Mouse (Mus musculus) stomach, postnatal 0 days (tissue): ENCODE measurements at regions not wholly inside any gene's neighbourhood (a gene's known extent, or its start where the extent isn't known, plus 50 kb on each side); places are given as distances from the start of the nearest gene placed in this dataset.

ENCODE experiments used
- ATAC-seq: fragments of 200-750 bp; cut with Nextera tagmentation; 2 replicates; pipeline ENCODE4 v1.8.0; 2017; ENCODE audit not compliant: low FRiP score, low TSS enrichment
- DNase-seq: peaks from one replicate; pipeline ENCODE4 v3.0.0-alpha.2; 2016; ENCODE audit warnings: low spot score
- H3K27ac ChIP-seq: fragments of 300-500 bp; sonication (generic); replicated peaks from 2 replicates; pipeline ENCODE4 v1.5.1; 2014; ENCODE audit warnings: mild to moderate bottlenecking, control low read depth
- H3K27me3 ChIP-seq: fragments of 300-500 bp; sonication (generic); 2 replicates; pipeline ENCODE4 v1.6.1; 2014; ENCODE audit warnings: low read length; ENCODE audit not compliant: control insufficient read depth, insufficient read depth
- H3K36me3 ChIP-seq: fragments of 300-500 bp; sonication (generic); 2 replicates; pipeline ENCODE4 v1.6.1; 2014; ENCODE audit warnings: low read length, mixed read lengths; ENCODE audit not compliant: control insufficient read depth, insufficient read depth
- H3K4me1 ChIP-seq: fragments of 300-500 bp; sonication (generic); replicated peaks from 2 replicates; pipeline ENCODE4 v1.6.1; 2014; ENCODE audit warnings: antibody characterized with exemption; ENCODE audit not compliant: control insufficient read depth, insufficient read depth
- H3K4me2 ChIP-seq: fragments of 300-500 bp; sonication (generic); replicated peaks from 2 replicates; pipeline ENCODE4 v1.6.1; 2014; ENCODE audit warnings: low read depth, mild to moderate bottlenecking, control low read depth, moderate library complexity
- H3K4me3 ChIP-seq: fragments of 300-500 bp; sonication (generic); 2 replicates; pipeline ENCODE4 v1.5.1; 2014; ENCODE audit warnings: low read depth, low read length, control low read depth
- H3K9ac ChIP-seq: fragments of 300-500 bp; sonication (generic); 2 replicates; pipeline ENCODE4 v1.6.1; 2014; ENCODE audit warnings: mild to moderate bottlenecking, low read length, control low read depth, mixed read lengths
- H3K9me3 ChIP-seq: fragments of 300-500 bp; sonication (generic); 2 replicates; pipeline ENCODE4 v1.6.1; 2016; ENCODE audit warnings: low read length; ENCODE audit not compliant: control insufficient read depth
- CTCF ChIP-seq: IDR thresholded peaks from 2 replicates; pipeline ENCODE4 v1.5.1; 2016; ENCODE audit warnings: antibody characterized with exemption, low read depth, mild to moderate bottlenecking, moderate library complexity
- EP300 ChIP-seq: optimal IDR thresholded peaks from 2 replicates; pipeline ENCODE3; 2016; ENCODE audit warnings: antibody characterized with exemption
- WGBS: fragments of 180-500 bp; shearing (Covaris S2); extraction: QIAGEN DNeasy Blood & Tissue Kit; methylation state at CpG from one replicate; pipeline ENCODE4 v1.1.7; 2014; 5-methylcytosine and 5-hydroxymethylcytosine counted together

DNA sequence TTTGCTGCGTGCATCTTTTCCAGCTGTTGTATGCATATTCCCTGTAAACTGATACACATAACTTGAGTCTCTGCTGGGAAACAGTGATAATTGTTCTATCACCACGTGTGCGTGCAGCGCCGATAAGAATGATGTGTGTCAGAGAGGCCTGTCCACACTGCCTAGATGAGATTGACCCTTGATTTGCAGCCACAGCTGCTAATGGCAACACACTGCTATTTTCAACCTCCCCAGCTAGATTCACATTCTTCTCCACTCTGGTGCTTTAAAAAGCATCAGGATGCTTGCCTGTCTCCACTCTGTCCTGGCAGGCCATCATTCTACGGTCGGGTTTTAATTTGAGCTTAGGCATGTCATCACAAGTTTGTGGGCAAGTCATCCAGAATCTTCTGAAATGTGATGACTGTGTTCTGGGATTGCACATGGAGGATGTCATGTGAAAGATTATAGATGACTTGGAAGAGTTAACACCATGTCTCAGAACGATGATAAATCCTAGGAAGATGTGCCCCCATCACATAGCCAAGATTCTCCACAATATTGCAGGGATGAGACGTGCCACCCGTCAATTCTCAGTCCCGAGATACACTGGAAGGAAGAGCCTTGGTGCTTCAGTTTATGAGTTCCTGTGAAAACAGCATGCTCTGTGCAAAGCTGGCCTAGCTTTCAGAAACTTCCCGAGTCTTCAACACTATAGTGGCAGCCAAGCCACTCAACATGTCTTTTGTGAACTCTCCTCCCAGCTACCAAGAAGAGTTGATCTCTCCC lies 123.6 kb upstream of the Nrip1 start:
- WGBS = 83% methylated on average over 12 of the region's 12 CpGs
- H3K9me3 ChIP-seq = no peaks in the 10 kb centered on the region
- DNase-seq (no peak), ATAC-seq (no peak)
- TF ChIP-seq CTCF (no peak), EP300 (no peak)
- H3K9ac ChIP-seq = no peak overlapping the region
- H3K27ac ChIP-seq = no peak overlapping the region
- H3K4me1 ChIP-seq = no peaks in the 10 kb centered on the region
- no peaks in the 10 kb centered on the region for H3K27me3 ChIP-seq
- H3K36me3 ChIP-seq = no peaks in the 10 kb centered on the region
- H3K4me3 ChIP-seq = no peak overlapping the region
- no peak overlapping the region for H3K4me2 ChIP-seq

DNA sequence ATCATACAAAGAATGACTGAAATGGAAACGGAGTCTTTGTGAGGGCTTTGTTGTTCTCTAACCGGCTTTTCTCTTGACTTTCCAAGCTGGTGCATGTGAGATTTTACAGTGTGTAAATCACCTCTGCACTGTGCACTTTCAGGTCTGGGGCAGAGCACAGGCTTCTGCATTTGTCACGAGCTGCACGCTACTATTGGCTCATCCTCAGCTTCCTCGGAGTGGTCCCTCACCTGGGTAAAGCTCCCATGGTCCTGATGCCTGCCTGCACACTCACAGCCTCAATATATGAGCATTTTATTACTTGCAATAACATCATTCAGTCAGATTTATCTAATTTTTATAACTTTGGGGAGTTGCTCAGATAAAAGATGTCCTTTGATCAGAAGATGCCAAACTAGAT lies 109.8 kb upstream of the Nrip1 start:
- ATAC-seq = no peak
- 79% methylated on average over 5 of the region's 5 CpGs for WGBS
- Histone ChIP-seq H3K36me3 (no peaks in the 10 kb centered on the region), H3K4me3 (no peak overlapping the region), H3K9ac (no peak overlapping the region), H3K9me3 (no peaks in the 10 kb centered on the region), H3K27me3 (no peaks in the 10 kb centered on the region), H3K4me1 (no peaks in the 10 kb centered on the region), H3K27ac (no peak overlapping the region), H3K4me2 (no peak overlapping the region)
- no peak for DNase-seq
- TF ChIP-seq CTCF (no peak), EP300 (no peak)

DNA sequence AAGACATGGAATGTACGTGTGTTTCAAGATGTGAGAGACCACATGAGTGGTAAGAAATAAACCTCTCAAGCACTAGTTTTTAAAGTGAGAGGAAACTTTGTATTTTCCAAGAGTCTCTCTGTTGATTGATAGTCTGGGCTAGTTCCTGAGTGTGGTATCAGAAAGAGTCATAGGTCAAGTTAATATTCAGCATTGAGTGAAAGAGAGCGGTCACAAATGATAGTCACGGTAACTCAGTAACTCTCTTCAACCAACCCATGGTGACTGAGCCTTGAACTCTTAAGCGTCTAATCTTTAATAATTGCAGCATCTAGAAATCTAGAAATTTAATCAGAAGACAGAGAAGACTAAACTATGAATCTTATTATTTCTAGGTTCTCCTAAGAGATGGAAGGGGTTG lies 108.3 kb upstream of the Nrip1 start:
- 80% methylated on average over 4 of the region's 4 CpGs for WGBS
- Histone ChIP-seq H3K4me3 (no peak overlapping the region), H3K27ac (no peak overlapping the region), H3K9me3 (no peaks in the 10 kb centered on the region), H3K36me3 (no peaks in the 10 kb centered on the region), H3K4me2 (no peak overlapping the region), H3K4me1 (no peaks in the 10 kb centered on the region), H3K9ac (no peak overlapping the region), H3K27me3 (no peaks in the 10 kb centered on the region)
- ATAC-seq (no peak), DNase-seq (no peak)
- TF ChIP-seq EP300 (no peak), CTCF (no peak)

GRCm38 (mm10) chr16:76477474-76477873 lies 103.8 kb upstream of the Nrip1 start:
- H3K9me3 ChIP-seq = no peaks in the 10 kb centered on the region
- H3K36me3 ChIP-seq = no peaks in the 10 kb centered on the region
- DNase-seq (no peak), ATAC-seq (no peak)
- no peak overlapping the region for H3K27ac ChIP-seq
- WGBS = 70% methylated on average over 8 of the region's 8 CpGs
- H3K4me1 ChIP-seq = no peaks in the 10 kb centered on the region
- TF ChIP-seq CTCF (no peak), EP300 (no peak)
- no peak overlapping the region for H3K4me3 ChIP-seq
- no peaks in the 10 kb centered on the region for H3K27me3 ChIP-seq
- no peak overlapping the region for H3K4me2 ChIP-seq
- H3K9ac ChIP-seq = no peak overlapping the region

DNA sequence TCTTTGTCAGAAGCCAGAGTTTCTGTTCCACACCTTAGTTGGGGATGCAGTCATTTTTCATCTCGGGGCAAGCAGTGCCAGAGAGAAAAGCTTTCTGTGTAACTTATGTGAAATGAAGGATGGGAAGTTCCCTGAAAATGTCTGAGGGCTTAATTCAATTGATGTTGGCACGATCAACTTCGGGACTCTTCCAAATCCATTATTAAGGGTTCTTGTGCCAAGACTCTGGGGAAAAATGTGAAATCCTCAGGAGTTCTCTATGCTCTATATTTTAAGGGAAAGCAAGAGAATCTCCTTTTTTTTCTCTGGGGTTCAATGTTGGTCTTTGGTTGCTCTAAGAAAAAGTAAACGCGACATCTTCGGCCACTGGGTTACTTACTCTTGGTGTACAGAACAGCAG lies 100.9 kb upstream of the Nrip1 start:
- no peak overlapping the region for H3K9ac ChIP-seq
- H3K4me2 ChIP-seq = no peak overlapping the region
- H3K9me3 ChIP-seq = no peaks in the 10 kb centered on the region
- H3K36me3 ChIP-seq = no peaks in the 10 kb centered on the region
- no peaks in the 10 kb centered on the region for H3K4me1 ChIP-seq
- H3K27ac ChIP-seq = no peak overlapping the region
- no peaks in the 10 kb centered on the region for H3K27me3 ChIP-seq
- 53% methylated on average over 6 of the region's 6 CpGs for WGBS
- DNase-seq (no peak), ATAC-seq (no peak)
- no peak overlapping the region for H3K4me3 ChIP-seq
- TF ChIP-seq CTCF (no peak), EP300 (no peak)

- no peak for DNase-seq
- no peak overlapping the region for H3K4me3 ChIP-seq
- no peaks in the 10 kb centered on the region for H3K27me3 ChIP-seq
- H3K4me1 ChIP-seq = no peaks in the 10 kb centered on the region
- no peak for ATAC-seq
- no peak overlapping the region for H3K9ac ChIP-seq
- H3K27ac ChIP-seq = no peak overlapping the region
- H3K4me2 ChIP-seq = no peak overlapping the region
- no peaks in the 10 kb centered on the region for H3K36me3 ChIP-seq
- 81% methylated on average over 3 of the region's 3 CpGs for WGBS
- TF ChIP-seq EP300 (no peak), CTCF (no peak)
- H3K9me3 ChIP-seq = no peaks in the 10 kb centered on the region
Observed at GRCm38 (mm10) chr16:76472386-76472785, 98.8 kb upstream of the Nrip1 start.
